In the genomic region with DNA sequence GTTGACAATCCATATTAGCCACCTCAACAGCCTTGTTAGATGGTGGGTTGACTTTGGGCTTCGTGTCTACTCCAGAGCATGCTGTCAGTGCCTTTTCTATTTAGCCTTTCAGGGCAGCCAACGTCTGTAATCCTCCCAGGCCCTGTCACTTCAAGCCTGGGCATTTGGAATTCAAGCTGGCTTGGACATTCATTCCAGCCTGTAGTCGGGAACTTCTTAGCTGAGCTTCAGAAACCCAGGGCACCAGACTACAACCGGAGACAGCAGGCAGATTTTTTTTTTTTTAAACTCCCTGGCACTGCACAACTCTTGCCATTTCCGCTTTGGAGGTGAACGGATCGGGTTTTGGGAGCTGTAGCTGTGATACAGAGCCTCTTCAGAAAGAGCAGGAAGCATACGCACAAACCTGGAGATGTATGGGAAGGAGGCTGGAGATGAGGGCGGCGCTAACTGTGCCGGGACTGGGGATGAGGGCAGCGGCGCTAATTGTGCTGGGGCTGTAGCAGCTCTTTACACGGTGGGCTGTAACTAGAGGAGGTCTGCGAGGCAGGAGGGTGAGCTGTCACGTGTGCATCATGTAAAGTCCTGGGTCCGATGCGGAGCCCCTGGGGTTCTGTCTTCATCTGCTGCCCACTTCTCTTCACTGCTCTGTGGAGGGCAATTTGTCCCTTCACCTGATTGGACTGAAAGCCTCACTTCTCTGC, we compare ENCODE assay signal across 9 mouse cellular contexts. TPM values are rescaled to one million over a fixed set of nuclear protein-coding genes. Genes with fewer than 3 reads are reported as not detected.
DNase-seq lines count a peak whose midpoint lies in the region; ATAC-seq and TF ChIP-seq lines count a peak whose summit lies in the region.
"Had no signal": no experiment of that assay in that cellular context is flagged by ENCODE, and none has a peak within 500 bp of the region (broad histone marks: within the 10 kb centered on the region; RNA-seq: fewer than 3 reads in every experiment).

No protein-coding gene starts in this region.

- H3K27ac ChIP-seq in forebrain, embryonic 14.5 days (ENCODE audit: low read depth, low read length), result no peak overlapping the region
- H3K27ac ChIP-seq in midbrain, embryonic 11.5 days (ENCODE audit: low read depth, low read length), result no peak overlapping the region

- H3K4me2 ChIP-seq in forebrain, embryonic 14.5 days (ENCODE audit: low read length), result peak overlapping the region; percentile 31
- H3K4me2 ChIP-seq in midbrain, embryonic 11.5 days, result peak overlapping the region; percentile 29; the same call in 1 of the 2 replicates

- H3K27me3 ChIP-seq in E14TG2a.4 (ENCODE audit: insufficient read depth, low read length), result peaks cover 27% of the 10 kb centered on the region
- H3K27me3 ChIP-seq in forebrain, embryonic 14.5 days (replicated peaks; ENCODE audit: control insufficient read depth, insufficient read depth, low read length), result no peaks in the 10 kb centered on the region
- no peaks in the 10 kb centered on the region for H3K27me3 ChIP-seq in midbrain, embryonic 11.5 days (ENCODE audit: control insufficient read depth, insufficient read depth, low read length)

- H3K4me3 ChIP-seq in E14TG2a.4 (replicated peaks; ENCODE audit: low read length), result 0 out of 2 replicates have a peak overlapping the region, but pooled peaks have one; percentile 21
- H3K4me3 ChIP-seq in forebrain, embryonic 14.5 days (ENCODE audit: low read depth, low read length), result no peak overlapping the region
- H3K4me3 ChIP-seq in midbrain, embryonic 11.5 days (ENCODE audit: low read depth, low read length), result no peak overlapping the region

- peak; percentile 56 for DNase-seq in embryo, embryonic 10 days (ENCODE audit: low spot score)
- no peak for DNase-seq in embryo, embryonic 9.5 days (ENCODE audit: extremely low spot score)
- peak; percentile 45 for DNase-seq in forebrain, embryonic 14.5 days (ENCODE audit: low spot score)
- peak; percentile 91 for DNase-seq in midbrain, embryonic 11.5 days (ENCODE audit: low spot score, missing footprints)
- no peak for DNase-seq in urinary bladder, postnatal 4 days (ENCODE audit: low spot score in 2 of 2)
- no peak for DNase-seq in right cerebral cortex, postnatal 14 days
- DNase-seq in ovary, postnatal 10 days (ENCODE audit: low spot score), result no peak
- DNase-seq: lung, postnatal 10 days had no signal

- H3K9me3 ChIP-seq in E14TG2a.4 (ENCODE audit: low read length), result peaks cover 19% of the 10 kb centered on the region
- H3K9me3 ChIP-seq in forebrain, embryonic 14.5 days (replicated peaks; ENCODE audit: control insufficient read depth, low read length), result 0 out of 2 replicates have a peak, but pooled peaks cover 4% of the 10 kb centered on the region
- peaks cover 6% of the 10 kb centered on the region; the same call in 1 of the 2 replicates for H3K9me3 ChIP-seq in midbrain, embryonic 11.5 days (ENCODE audit: control insufficient read depth, low read length)

- peaks cover 31% of the 10 kb centered on the region for H3K4me1 ChIP-seq in E14TG2a.4 (replicated peaks; ENCODE audit: low read depth, low read length)
- H3K4me1 ChIP-seq in forebrain, embryonic 14.5 days (ENCODE audit: control insufficient read depth, insufficient read depth, low read length), result peaks cover 17% of the 10 kb centered on the region
- H3K4me1 ChIP-seq in midbrain, embryonic 11.5 days (ENCODE audit: control insufficient read depth, insufficient read depth, low read length), result peaks cover 23% of the 10 kb centered on the region

- no peak for TF ChIP-seq CTCF in E14TG2a.4 (conservative IDR thresholded peaks at IDR 0.05; ENCODE audit: low read length)

- H3K36me3 ChIP-seq in E14TG2a.4 (ENCODE audit: insufficient read depth, low read length), result no peaks in the 10 kb centered on the region
- no peaks in the 10 kb centered on the region for H3K36me3 ChIP-seq in forebrain, embryonic 14.5 days (ENCODE audit: control insufficient read depth, insufficient read depth, low read length)
- H3K36me3 ChIP-seq in midbrain, embryonic 11.5 days (ENCODE audit: control insufficient read depth, insufficient read depth, low read length), result no peaks in the 10 kb centered on the region

- ATAC-seq in forebrain, embryonic 14.5 days, result peak; percentile 56
- no peak for ATAC-seq in midbrain, embryonic 11.5 days (ENCODE audit: low FRiP score)

- 0 out of 2 replicates have a peak overlapping the region, but pooled peaks have one; percentile 6 for H3K9ac ChIP-seq in forebrain, embryonic 14.5 days (ENCODE audit: low read length)
- H3K9ac ChIP-seq in midbrain, embryonic 11.5 days (ENCODE audit: low read length), result no peak overlapping the region

- 7% methylated on average over 18 of the region's 18 CpGs for WGBS in forebrain, embryonic 14.5 days
- WGBS in midbrain, embryonic 11.5 days, result 19% methylated on average over 18 of the region's 18 CpGs

RNA-seq across cellular contexts. Expression of a gene that starts 21.3 kb away (rescaled TPM):
- 726 and 919 TPM in 2 replicates for polyA plus RNA-seq in forebrain, embryonic 14.5 days (2014; fragmentation: Nextera tagmentation; extraction: Ambion mirVana)
- 1,094 and 1,112 TPM in 2 replicates for polyA plus RNA-seq in midbrain, embryonic 11.5 days (2014; fragmentation: Nextera tagmentation; extraction: Ambion mirVana)

RNA-seq across cellular contexts. Expression of a gene that starts 21.4 kb away (rescaled TPM):
- polyA plus RNA-seq in forebrain, embryonic 14.5 days (2014; fragmentation: Nextera tagmentation; extraction: Ambion mirVana), result 14.7 and 15.5 TPM in 2 replicates
- polyA plus RNA-seq in midbrain, embryonic 11.5 days (2014; fragmentation: Nextera tagmentation; extraction: Ambion mirVana), result 17.6 and 17.9 TPM in 2 replicates

Comparison
In these comparisons a context has a peak if more than half of its experiments do, and no peak if none do; other contexts are left out.
1. DNase-seq: peak in embryo, embryonic 10 days (single experiment), forebrain, embryonic 14.5 days (single experiment) and midbrain, embryonic 11.5 days (single experiment); none in embryo, embryonic 9.5 days (single experiment), urinary bladder, postnatal 4 days (0 of 2), right cerebral cortex, postnatal 14 days (single experiment) and ovary, postnatal 10 days (single experiment).